In genomic region chr6:128361901-128362300, GRCm38 (mm10) we compare ENCODE assay signal across 8 mouse cellular contexts. TPM values are rescaled to one million over a fixed set of nuclear protein-coding genes. Genes with fewer than 3 reads are reported as not detected.
DNase-seq lines count a peak whose midpoint lies in the region; ATAC-seq and TF ChIP-seq lines count a peak whose summit lies in the region.

No protein-coding gene starts in this region.

- H3K4me1 ChIP-seq in lung, adult 2 months (ENCODE audit: control insufficient read depth, insufficient read depth, low read length), result peaks cover 3% of the 10 kb centered on the region; the same call in 1 of the 2 replicates
- H3K4me1 ChIP-seq in embryonic facial prominence, embryonic 12.5 days, result peaks cover 19% of the 10 kb centered on the region
- H3K4me1 ChIP-seq in intestine, postnatal 0 days (replicated peaks; ENCODE audit: control insufficient read depth, insufficient read depth, low read length), result no peaks in the 10 kb centered on the region; the same call in 1 of the 2 replicates
- H3K4me1 ChIP-seq in neural tube, embryonic 13.5 days (replicated peaks), result peaks cover 31% of the 10 kb centered on the region

- peak overlapping the region; percentile 67 for H3K4me3 ChIP-seq in lung, adult 2 months (replicated peaks; ENCODE audit: extremely low read depth, low read depth, low read length)
- H3K4me3 ChIP-seq in embryonic facial prominence, embryonic 12.5 days, result peak overlapping the region; percentile 90
- peak overlapping the region; percentile 98 for H3K4me3 ChIP-seq in intestine, postnatal 0 days (ENCODE audit: low read depth, low read length)
- peak overlapping the region; percentile 81 for H3K4me3 ChIP-seq in neural tube, embryonic 13.5 days

- H3K27me3 ChIP-seq in embryonic facial prominence, embryonic 12.5 days, result no peaks in the 10 kb centered on the region
- H3K27me3 ChIP-seq in intestine, postnatal 0 days (replicated peaks; ENCODE audit: control insufficient read depth, insufficient read depth, low read length), result no peaks in the 10 kb centered on the region
- no peaks in the 10 kb centered on the region for H3K27me3 ChIP-seq in neural tube, embryonic 13.5 days

- H3K9ac ChIP-seq in embryonic facial prominence, embryonic 12.5 days, result peak overlapping the region; percentile 81
- peak overlapping the region; percentile 89 for H3K9ac ChIP-seq in intestine, postnatal 0 days (ENCODE audit: low read depth, low read length)
- H3K9ac ChIP-seq in neural tube, embryonic 13.5 days, result peak overlapping the region; percentile 87

- TF ChIP-seq POLR2A in lung, adult 2 months (IDR thresholded peaks at IDR 0.05; ENCODE audit: borderline replicate concordance, extremely low read depth, low read depth, low read length), result no peak

- WGBS in lung, adult 2 months, result 15% methylated on average over 9 of the region's 9 CpGs
- WGBS in embryonic facial prominence, embryonic 12.5 days, result 17% methylated on average over 9 of the region's 9 CpGs
- 11% methylated on average over 9 of the region's 9 CpGs for whole genome bisulfite sequencing in intestine, postnatal 0 days
- WGBS in neural tube, embryonic 13.5 days, result 18% methylated on average over 9 of the region's 9 CpGs

- intact Hi-C loops in left cerebral cortex, postnatal 10 days (cut with DNase I), result no loop called here

- peaks cover 34% of the 10 kb centered on the region for H3K36me3 ChIP-seq in embryonic facial prominence, embryonic 12.5 days
- peaks cover 8% of the 10 kb centered on the region; the same call in 1 of the 2 replicates for H3K36me3 ChIP-seq in intestine, postnatal 0 days (ENCODE audit: control insufficient read depth, insufficient read depth)
- peaks cover 23% of the 10 kb centered on the region for H3K36me3 ChIP-seq in neural tube, embryonic 13.5 days

- no peaks in the 10 kb centered on the region for H3K9me3 ChIP-seq in embryonic facial prominence, embryonic 12.5 days
- H3K9me3 ChIP-seq in intestine, postnatal 0 days (ENCODE audit: control insufficient read depth), result no peaks in the 10 kb centered on the region
- H3K9me3 ChIP-seq in neural tube, embryonic 13.5 days, result no peaks in the 10 kb centered on the region

- peak overlapping the region; percentile 95 for H3K27ac ChIP-seq in embryonic facial prominence, embryonic 12.5 days
- H3K27ac ChIP-seq in intestine, postnatal 0 days (ENCODE audit: low read depth, low read length), result peak overlapping the region; percentile 96
- H3K27ac ChIP-seq in neural tube, embryonic 13.5 days (replicated peaks), result peak overlapping the region; percentile 90

- H3K4me2 ChIP-seq in embryonic facial prominence, embryonic 12.5 days (replicated peaks), result peak overlapping the region; percentile 92
- H3K4me2 ChIP-seq in intestine, postnatal 0 days (replicated peaks; ENCODE audit: low read depth), result peak overlapping the region; percentile 98
- peak overlapping the region; percentile 98 for H3K4me2 ChIP-seq in neural tube, embryonic 13.5 days

- no peak for DNase-seq in lung, adult 2 months
- DNase-seq in lung, postnatal 25 days (ENCODE audit: low spot score), result no peak
- no peak for DNase-seq in layer of hippocampus, postnatal 10 days (ENCODE audit: low spot score in 2 of 2)
- no peak for DNase-seq in left cerebral cortex, postnatal 10 days (ENCODE audit: extremely low spot score in 1 of 2, low spot score in 2 of 2)

- no peak for ATAC-seq in embryonic facial prominence, embryonic 12.5 days (ENCODE audit: insufficient number of reproducible peaks, insufficient read depth, low FRiP score, low TSS enrichment)
- ATAC-seq in intestine, postnatal 0 days, result no peak
- ATAC-seq in neural tube, embryonic 13.5 days (ENCODE audit: low read depth), result no peak
- ATAC-seq in cerebellum, adult (ENCODE audit: insufficient number of reproducible peaks, low FRiP score, low TSS enrichment), result no peak

- TF ChIP-seq CTCF in lung, adult 2 months (IDR thresholded peaks at IDR 0.05; ENCODE audit: insufficient read depth, low read length), result no peak
- TF ChIP-seq CTCF in intestine, postnatal 0 days (IDR thresholded peaks at IDR 0.05; ENCODE audit: low read depth), result no peak

RNA-seq across cellular contexts. Expression of gene Rhno1, which starts 0.8 kb away (rescaled TPM):
- 8.1 and 11.8 TPM in 2 replicates for polyA plus RNA-seq in lung, adult 2 months (2012; rRNA removed)
- polyA plus RNA-seq in embryonic facial prominence, embryonic 12.5 days (2016; fragmentation: Nextera tagmentation; extraction: Ambion mirVana), result 160 and 166 TPM in 2 replicates
- polyA plus RNA-seq in intestine, postnatal 0 days (2015; fragmentation: Nextera tagmentation; extraction: Ambion mirVana), result 39.1 and 39.5 TPM in 2 replicates
- polyA plus RNA-seq in neural tube, embryonic 13.5 days (2015; fragmentation: Nextera tagmentation; extraction: Ambion mirVana), result 101 and 115 TPM in 2 replicates
- total RNA-seq in layer of hippocampus, postnatal 10 days (2021), result 10 to 100 TPM; 21.8 to 22.6 TPM
- 10 to 100 TPM; 19.8 to 21.5 TPM for total RNA-seq in left cerebral cortex, postnatal 10 days (2021)

RNA-seq across cellular contexts. Expression of gene Foxm1, which starts 0.9 kb away (rescaled TPM):
- 3.0 and 5.5 TPM in 2 replicates for polyA plus RNA-seq in lung, adult 2 months (2012; rRNA removed)
- 43.8 and 45.1 TPM in 2 replicates for polyA plus RNA-seq in embryonic facial prominence, embryonic 12.5 days (2016; fragmentation: Nextera tagmentation; extraction: Ambion mirVana)
- 4.7 and 5.7 TPM in 2 replicates for polyA plus RNA-seq in intestine, postnatal 0 days (2015; fragmentation: Nextera tagmentation; extraction: Ambion mirVana)
- 7.2 and 9.4 TPM in 2 replicates for polyA plus RNA-seq in neural tube, embryonic 13.5 days (2015; fragmentation: Nextera tagmentation; extraction: Ambion mirVana)
- 1 to 10 TPM; 5.8 to 7.9 TPM for total RNA-seq in layer of hippocampus, postnatal 10 days (2021)
- total RNA-seq in left cerebral cortex, postnatal 10 days (2021), result 1 to 10 TPM; 4.5 to 4.8 TPM

RNA-seq across cellular contexts. Expression of gene Tulp3, which starts 6.2 kb away (rescaled TPM):
- 15.7 and 21.5 TPM in 2 replicates for polyA plus RNA-seq in lung, adult 2 months (2012; rRNA removed)
- 29.1 and 29.3 TPM in 2 replicates for polyA plus RNA-seq in embryonic facial prominence, embryonic 12.5 days (2016; fragmentation: Nextera tagmentation; extraction: Ambion mirVana)
- polyA plus RNA-seq in intestine, postnatal 0 days (2015; fragmentation: Nextera tagmentation; extraction: Ambion mirVana), result 3.0 and 4.4 TPM in 2 replicates
- polyA plus RNA-seq in neural tube, embryonic 13.5 days (2015; fragmentation: Nextera tagmentation; extraction: Ambion mirVana), result 20.8 and 21.0 TPM in 2 replicates
- total RNA-seq in layer of hippocampus, postnatal 10 days (2021), result 10 to 100 TPM; 23.2 to 24.2 TPM
- total RNA-seq in left cerebral cortex, postnatal 10 days (2021), result 10 to 100 TPM; 16.9 to 17.6 TPM

RNA-seq across cellular contexts. Expression of gene Tex52, which starts 13.4 kb away (rescaled TPM):
- 0.10 and 0.18 TPM in 2 replicates for polyA plus RNA-seq in lung, adult 2 months (2012; rRNA removed)
- 0.42 and 0.85 TPM in 2 replicates for polyA plus RNA-seq in embryonic facial prominence, embryonic 12.5 days (2016; fragmentation: Nextera tagmentation; extraction: Ambion mirVana)
- not detected in 2 replicates for polyA plus RNA-seq in intestine, postnatal 0 days (2015; fragmentation: Nextera tagmentation; extraction: Ambion mirVana)
- polyA plus RNA-seq in neural tube, embryonic 13.5 days (2015; fragmentation: Nextera tagmentation; extraction: Ambion mirVana), result 0.53 TPM in 1 of 2 replicates, not detected in the other
- not detected for total RNA-seq in layer of hippocampus, postnatal 10 days (2021)
- total RNA-seq in left cerebral cortex, postnatal 10 days (2021), result not detected

RNA-seq across cellular contexts. Expression of gene Gm44596, which starts 13.4 kb away (rescaled TPM):
- polyA plus RNA-seq in lung, adult 2 months (2012; rRNA removed), result not detected in 2 replicates
- polyA plus RNA-seq in embryonic facial prominence, embryonic 12.5 days (2016; fragmentation: Nextera tagmentation; extraction: Ambion mirVana), result not detected in 2 replicates
- polyA plus RNA-seq in intestine, postnatal 0 days (2015; fragmentation: Nextera tagmentation; extraction: Ambion mirVana), result not detected in 2 replicates
- not detected in 2 replicates for polyA plus RNA-seq in neural tube, embryonic 13.5 days (2015; fragmentation: Nextera tagmentation; extraction: Ambion mirVana)
- total RNA-seq in layer of hippocampus, postnatal 10 days (2021), result 1 to 10 TPM in 1 of 2 experiments, not detected in 1; 1.3 TPM
- total RNA-seq in left cerebral cortex, postnatal 10 days (2021), result not detected
